Mouse (Mus musculus) cortical plate, adult 2 months (tissue): ENCODE results near the gene Arhgap15. TPM values are rescaled to one million over a fixed set of nuclear protein-coding genes. Genes with fewer than 3 reads are reported as not detected.

Experiments
- H3K27ac ChIP-seq: fragments of 200-500 bp; 2 replicates; pipeline ENCODE4 v1.5.1; 2012; ENCODE audit warnings: low read length, control low read depth, inconsistent platforms; ENCODE audit not compliant: insufficient read depth
- H3K4me1 ChIP-seq: fragments of 200-500 bp; 2 replicates; pipeline ENCODE4 v1.6.1; 2011; ENCODE audit warnings: low read length; ENCODE audit not compliant: control insufficient read depth, insufficient read depth
- H3K4me3 ChIP-seq: fragments of 200-500 bp; 2 replicates; pipeline ENCODE4 v1.5.1; 2011; ENCODE audit warnings: mild to moderate bottlenecking, low read length, control low read depth; ENCODE audit not compliant: insufficient read depth
- CTCF ChIP-seq: fragments of 200-500 bp; IDR thresholded peaks from 2 replicates; pipeline ENCODE4 v1.5.1; 2011; ENCODE audit warnings: mild to moderate bottlenecking, control low read depth, low read length; ENCODE audit not compliant: insufficient read depth; ENCODE audit errors: extremely low read depth
- POLR2A ChIP-seq: fragments of 200-500 bp; IDR thresholded peaks from 2 replicates; pipeline ENCODE4 v1.6.1; 2011; ENCODE audit warnings: mild to moderate bottlenecking, low read length, control low read depth; ENCODE audit not compliant: insufficient read depth; ENCODE audit errors: extremely low read depth
- polyA plus RNA-seq: library from polyadenylated mRNA; depleted of rRNA; stranded (reverse); fragments of >200 nt; gene quantifications from 2 replicates; pipeline ENCODE4 v1.2.3, GENCODE M21; 2012

The Arhgap15 gene
- polyA plus RNA-seq, 1 experiment: 8.9 TPM

- Histone ChIP-seq H3K4me3 (no peak overlapping the region), H3K27ac (no peak overlapping the region), H3K4me1 (no peaks in the 10 kb centered on the region)
- TF ChIP-seq CTCF (no peak), POLR2A (no peak)
Measured at GRCm38 (mm10) chr2:43738562-43739112, 10.0 kb upstream of the Arhgap15 start.

DNA sequence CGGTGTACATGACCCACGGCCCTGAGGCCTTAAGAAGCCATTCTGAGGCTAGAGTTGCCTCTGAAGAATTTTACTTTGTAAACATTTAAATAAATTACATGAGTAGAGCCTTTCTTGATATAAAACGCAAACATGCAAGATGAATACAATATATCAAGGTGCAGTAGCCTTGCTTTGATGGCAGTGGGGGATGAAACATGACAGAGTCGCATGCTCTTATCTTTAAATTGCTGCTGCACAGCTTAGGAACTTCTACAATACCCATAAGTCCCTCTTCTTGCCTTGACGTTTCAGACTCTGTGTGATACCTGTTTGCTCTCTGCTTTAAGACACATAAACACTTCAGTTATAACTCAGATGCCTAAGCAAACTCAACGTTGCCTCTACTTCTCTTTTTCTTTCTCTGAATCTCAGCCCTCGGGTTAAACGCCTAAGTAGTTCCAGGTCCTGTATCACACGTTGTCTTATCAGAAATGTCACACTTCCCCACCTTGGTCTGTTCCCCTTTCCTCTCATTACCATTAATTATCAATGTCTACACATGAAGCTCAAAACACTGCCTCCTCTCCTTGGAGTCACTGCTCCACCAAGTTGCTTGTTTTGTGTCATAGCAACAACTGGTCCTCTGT is 9.3 kb upstream of the Arhgap15 start:
- TF ChIP-seq POLR2A: no peak
- Histone ChIP-seq H3K4me3 (no peak overlapping the region), H3K4me1 (no peaks in the 10 kb centered on the region)

GRCm38 (mm10) chr2:43749321-43749720 is 697 bp downstream of the Arhgap15 start:
- TF ChIP-seq POLR2A: no peak
- no peak for TF ChIP-seq CTCF
- Histone ChIP-seq H3K4me1 (no peaks in the 10 kb centered on the region), H3K27ac (no peak overlapping the region), H3K4me3 (no peak overlapping the region)

More for the DNA sequence above, 9.3 kb upstream of the Arhgap15 start:
- no peak overlapping the region for H3K27ac ChIP-seq

GRCm38 (mm10) chr2:43755899-43756298 is 7.3 kb downstream of the Arhgap15 start:
- no peaks in the 10 kb centered on the region for H3K4me1 ChIP-seq
- no peak overlapping the region for H3K4me3 ChIP-seq
- no peak for TF ChIP-seq CTCF
- no peak for TF ChIP-seq POLR2A
- H3K27ac ChIP-seq: no peak overlapping the region

DNA sequence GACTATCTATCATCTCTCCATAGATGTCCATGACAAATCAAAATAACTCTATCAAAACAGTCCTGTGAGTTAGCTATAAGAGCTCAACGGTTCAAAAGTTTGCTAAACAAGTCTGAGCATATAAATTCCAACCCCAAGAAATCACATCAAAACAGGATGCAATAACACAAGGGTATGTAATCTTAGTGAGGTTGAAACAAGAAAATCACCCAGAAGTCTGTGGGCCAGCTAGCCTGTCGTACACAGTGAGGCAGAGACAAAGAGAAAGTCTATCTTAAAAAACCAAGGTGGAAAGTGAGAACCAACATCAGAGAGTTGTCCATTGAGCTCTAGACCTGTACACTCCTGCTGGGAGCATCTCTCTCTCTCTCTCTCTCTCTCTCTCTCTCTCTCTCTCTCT is 8.0 kb downstream of the Arhgap15 start:
- no peak overlapping the region for H3K27ac ChIP-seq
- TF ChIP-seq CTCF (no peak), POLR2A (no peak)
- no peaks in the 10 kb centered on the region for H3K4me1 ChIP-seq
- H3K4me3 ChIP-seq: no peak overlapping the region

- no peak overlapping the region for H3K27ac ChIP-seq
- TF ChIP-seq CTCF (no peak), POLR2A (no peak)
- peaks cover 2% of the 10 kb centered on the region; the same call in 1 of the 2 replicates for H3K4me1 ChIP-seq
- no peak overlapping the region for H3K4me3 ChIP-seq
Measured at GRCm38 (mm10) chr2:43761735-43762134, 13.1 kb downstream of the Arhgap15 start.

DNA sequence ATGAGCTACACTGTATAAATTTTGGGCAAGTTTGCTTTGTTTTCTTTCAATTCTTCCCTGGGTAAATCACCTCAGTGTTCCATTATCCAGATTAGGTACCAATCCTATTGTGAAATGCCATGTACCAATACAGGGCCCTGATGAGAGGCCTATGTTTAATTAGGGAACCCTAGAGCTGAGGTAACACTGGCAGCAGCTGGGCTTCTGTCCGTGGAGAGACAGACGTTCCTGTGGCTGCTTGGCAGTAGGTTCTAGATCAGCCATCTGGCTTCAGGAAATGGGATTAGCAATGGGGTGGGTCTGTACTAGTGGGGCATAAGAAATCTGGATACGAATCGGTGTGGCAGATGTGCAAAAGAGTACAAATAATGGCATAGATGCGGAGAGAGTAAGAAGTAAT is 14.7 kb downstream of the Arhgap15 start:
- H3K4me3 ChIP-seq: no peak overlapping the region
- peaks cover 2% of the 10 kb centered on the region; the same call in 1 of the 2 replicates for H3K4me1 ChIP-seq
- TF ChIP-seq CTCF (no peak), POLR2A (no peak)
- 0 out of 2 replicates have a peak overlapping the region, but pooled peaks have one; percentile 29 for H3K27ac ChIP-seq

GRCm38 (mm10) chr2:43764456-43764855 is 15.8 kb downstream of the Arhgap15 start:
- Histone ChIP-seq H3K4me3 (no peak overlapping the region), H3K4me1 (peaks cover 2% of the 10 kb centered on the region; the same call in 1 of the 2 replicates), H3K27ac (peak overlapping the region; percentile 54; the same call in 1 of the 2 replicates)
- TF ChIP-seq CTCF (no peak), POLR2A (no peak)

GRCm38 (mm10) chr2:43766200-43766599 is 17.6 kb downstream of the Arhgap15 start:
- Histone ChIP-seq H3K27ac (no peak overlapping the region), H3K4me3 (no peak overlapping the region), H3K4me1 (peaks cover 2% of the 10 kb centered on the region; the same call in 1 of the 2 replicates)
- no peak for TF ChIP-seq POLR2A
- no peak for TF ChIP-seq CTCF
